Mouse (Mus musculus): ENCODE results near the gene Fgfr2.

- TF ChIP-seq MYOG (IDR thresholded peaks at IDR 0.05; ENCODE audit: control insufficient read depth in 1 of 3, insufficient read depth in 1 of 3, insufficient read length in 2 of 3, low read depth in 2 of 3), result no peak
- no peak for TF ChIP-seq TCF3 (IDR thresholded peaks at IDR 0.05; ENCODE audit: insufficient read length, low read depth)
- TF ChIP-seq POLR2AphosphoS2 (IDR thresholded peaks at IDR 0.05; ENCODE audit: insufficient read length, low read depth), result no peak
- no peak for TF ChIP-seq POLR2A (IDR thresholded peaks at IDR 0.05; ENCODE audit: insufficient read length, low read depth)
- no peak for TF ChIP-seq REST (IDR thresholded peaks at IDR 0.05; ENCODE audit: insufficient read depth, insufficient read length)
Measured at GRCm38 (mm10) chr7:132412520-132412919, 710.6 kb downstream of the Fgfr2 start.
